13 mouse cellular contexts compared by ENCODE assay signal in genomic region chr10:61212817-61213216, GRCm38 (mm10). TPM values are rescaled to one million over a fixed set of nuclear protein-coding genes. Genes with fewer than 3 reads are reported as not detected.
DNase-seq lines count a peak whose midpoint lies in the region; ATAC-seq and TF ChIP-seq lines count a peak whose summit lies in the region.
"Had no signal": no experiment of that assay in that cellular context is flagged by ENCODE, and none has a peak within 500 bp of the region (broad histone marks: within the 10 kb centered on the region; RNA-seq: fewer than 3 reads in every experiment).

No protein-coding gene starts in this region.

- H3K27me3 ChIP-seq in heart, embryonic 15.5 days = peaks cover 13% of the 10 kb centered on the region
- H3K27me3 ChIP-seq in neural tube, embryonic 13.5 days = peaks cover 8% of the 10 kb centered on the region
- peaks cover 4% of the 10 kb centered on the region for H3K27me3 ChIP-seq in liver, embryonic 11.5 days (replicated peaks; ENCODE audit: control insufficient read depth, insufficient read depth, low read length)

- 11% methylated on average over 9 of the region's 11 CpGs for WGBS in heart, embryonic 15.5 days
- 11% methylated on average over 11 of the region's 11 CpGs for WGBS in neural tube, embryonic 13.5 days
- WGBS in liver, embryonic 11.5 days = 7% methylated on average over 11 of the region's 11 CpGs

- intact Hi-C loops in heart, postnatal 10 days (cut with DNase I) = loop anchor here (5.0 kb wide), 2 partner anchors 59 to 194 kb away; partner anchors contain the start of gene Adamts14
- intact Hi-C loops in left cerebral cortex, adult 2 months (cut with DNase I) = loop anchor here (5.0 kb wide), 1 partner anchor 59 kb away; the partner anchor contains the start of gene Adamts14

- no peak overlapping the region for H3K9ac ChIP-seq in heart, embryonic 15.5 days
- H3K9ac ChIP-seq in neural tube, embryonic 13.5 days = no peak overlapping the region
- H3K9ac ChIP-seq in liver, embryonic 11.5 days (ENCODE audit: low read depth, low read length) = no peak overlapping the region
- H3K9ac ChIP-seq: midbrain, embryonic 12.5 days had no signal

- H3K27ac ChIP-seq in heart, embryonic 15.5 days = no peak overlapping the region
- H3K27ac ChIP-seq in neural tube, embryonic 13.5 days (replicated peaks) = no peak overlapping the region
- no peak overlapping the region for H3K27ac ChIP-seq in liver, embryonic 11.5 days (ENCODE audit: low read depth, low read length)
- no peak overlapping the region for H3K27ac ChIP-seq in layer of hippocampus, adult 2 months
- H3K27ac ChIP-seq in left cerebral cortex, adult 2 months = no peak overlapping the region
- H3K27ac ChIP-seq: midbrain, embryonic 12.5 days had no signal

- no peaks in the 10 kb centered on the region for H3K36me3 ChIP-seq in heart, embryonic 15.5 days
- no peaks in the 10 kb centered on the region for H3K36me3 ChIP-seq in neural tube, embryonic 13.5 days
- no peaks in the 10 kb centered on the region for H3K36me3 ChIP-seq in liver, embryonic 11.5 days (ENCODE audit: control insufficient read depth, insufficient read depth, low read length)
- H3K36me3 ChIP-seq: midbrain, embryonic 12.5 days had no signal

- H3K4me2 ChIP-seq in heart, embryonic 15.5 days = no peak overlapping the region
- no peak overlapping the region for H3K4me2 ChIP-seq in neural tube, embryonic 13.5 days
- no peak overlapping the region for H3K4me2 ChIP-seq in liver, embryonic 11.5 days
- H3K4me2 ChIP-seq: midbrain, embryonic 12.5 days had no signal

- 0 out of 2 replicates have a peak, but pooled peaks have one; percentile 27 for ATAC-seq in heart, embryonic 15.5 days (replicated peaks; ENCODE audit: insufficient number of reproducible peaks, insufficient read depth, low FRiP score, low read depth)
- peak; percentile 43; the same call in 1 of the 2 replicates for ATAC-seq in neural tube, embryonic 13.5 days (ENCODE audit: low read depth)
- ATAC-seq in liver, embryonic 11.5 days (replicated peaks; ENCODE audit: low FRiP score) = peak; percentile 64

- H3K9me3 ChIP-seq in heart, embryonic 15.5 days (replicated peaks) = no peaks in the 10 kb centered on the region
- H3K9me3 ChIP-seq in neural tube, embryonic 13.5 days = no peaks in the 10 kb centered on the region
- H3K9me3 ChIP-seq in liver, embryonic 11.5 days (ENCODE audit: control insufficient read depth, low read length) = no peaks in the 10 kb centered on the region
- H3K9me3 ChIP-seq: midbrain, embryonic 12.5 days had no signal

- TF ChIP-seq CTCF in layer of hippocampus, adult 2 months (conservative IDR thresholded peaks at IDR 0.05) = no peak
- TF ChIP-seq CTCF in left cerebral cortex, adult 2 months (IDR thresholded peaks at IDR 0.05) = no peak

- no peak for DNase-seq in heart, postnatal 10 days
- no peak for DNase-seq in neural tube, embryonic 10.5 days (ENCODE audit: extremely low spot score, low spot score)
- DNase-seq in liver, embryonic 11.5 days (ENCODE audit: low spot score) = no peak
- no peak for DNase-seq in layer of hippocampus, adult 2 months (ENCODE audit: low spot score in 2 of 2)
- no peak for DNase-seq in left cerebral cortex, adult 2 months (ENCODE audit: extremely low spot score in 1 of 2, low spot score in 2 of 2)
- no peak for DNase-seq in thymus, adult 18-20 months
- DNase-seq: kidney, adult 9 months had no signal

- peaks cover 6% of the 10 kb centered on the region; the same call in 1 of the 2 replicates for H3K4me1 ChIP-seq in heart, embryonic 15.5 days (replicated peaks)
- H3K4me1 ChIP-seq in neural tube, embryonic 13.5 days (replicated peaks) = no peaks in the 10 kb centered on the region
- H3K4me1 ChIP-seq in liver, embryonic 11.5 days (replicated peaks; ENCODE audit: control insufficient read depth, insufficient read depth, low read length) = no peaks in the 10 kb centered on the region
- H3K4me1 ChIP-seq: midbrain, embryonic 12.5 days had no signal

- no peak overlapping the region for H3K4me3 ChIP-seq in heart, embryonic 15.5 days
- H3K4me3 ChIP-seq in neural tube, embryonic 13.5 days = no peak overlapping the region
- H3K4me3 ChIP-seq in liver, embryonic 11.5 days (ENCODE audit: low read depth, low read length) = no peak overlapping the region
- no peak overlapping the region for H3K4me3 ChIP-seq in layer of hippocampus, adult 2 months
- H3K4me3 ChIP-seq in left cerebral cortex, adult 2 months = no peak overlapping the region
- H3K4me3 ChIP-seq: midbrain, embryonic 12.5 days had no signal

RNA-seq across cellular contexts. Expression of gene Tbata, which starts 41.1 kb away (rescaled TPM):
- polyA plus RNA-seq in heart, embryonic 15.5 days (2015; fragmentation: Nextera tagmentation; extraction: Ambion mirVana) = 4.3 and 41.6 TPM in 2 replicates
- not detected for total RNA-seq in heart, postnatal 10 days (2021)
- 0.14 TPM in 1 of 2 replicates, not detected in the other for polyA plus RNA-seq in neural tube, embryonic 13.5 days (2015; fragmentation: Nextera tagmentation; extraction: Ambion mirVana)
- not detected in 2 replicates for polyA plus RNA-seq in liver, embryonic 11.5 days (2014; fragmentation: Nextera tagmentation; extraction: Ambion mirVana)
- total RNA-seq in layer of hippocampus, adult 2 months (2021) = 10 to 100 TPM in 1 of 2 experiments, 1 to 10 TPM in 1; 8.5 to 10.6 TPM
- 1 to 10 TPM in 1 of 2 experiments, under 1 TPM in 1; 0.54 to 1.3 TPM for total RNA-seq in left cerebral cortex, adult 2 months (2021)
- total RNA-seq: common myeloid progenitor, adult 5-6 weeks had no signal
- polyA plus RNA-seq: C2C12; heart, embryonic 14.5 days; midbrain, embryonic 12.5 days had no signal

Comparison
In these comparisons a context has a peak if more than half of its experiments do, and no peak if none do; other contexts are left out.
1. RNA of gene Tbata, which starts 41.1 kb away (total RNA-seq): 8.5 to 10.6 TPM in layer of hippocampus, adult 2 months; 0.54 to 1.3 TPM in left cerebral cortex, adult 2 months and not detected in heart, postnatal 10 days; every median in the first group is over 4 times any median in the second.
2. Peak in every context shown above with its lines, with median percentiles within 50 percentile points of each other: ATAC-seq.